Mouse (Mus musculus) intestine, embryonic 15.5 days (tissue): ENCODE results near the gene Gm8024. TPM values are rescaled to one million over a fixed set of nuclear protein-coding genes. Genes with fewer than 3 reads are reported as not detected.
"Not testable (repeated sequence)": the region's sequence is repeated elsewhere in the genome, so short reads cannot be mapped to it uniquely, and the experiment has no call there.

Experiments
- ATAC-seq: fragments of 200-750 bp; cut with Nextera tagmentation; 2 replicates; pipeline ENCODE4 v1.8.0; 2017; ENCODE audit warnings: moderate TSS enrichment, moderate library complexity
- H3K27ac ChIP-seq: fragments of 300-500 bp; sonication (generic); 2 replicates; pipeline ENCODE4 v1.5.1; 2015; ENCODE audit warnings: mild to moderate bottlenecking, inconsistent platforms
- H3K27me3 ChIP-seq: fragments of 300-500 bp; sonication (generic); replicated peaks from 2 replicates; pipeline ENCODE4 v1.6.1; 2015; ENCODE audit warnings: inconsistent platforms
- H3K36me3 ChIP-seq: fragments of 300-500 bp; sonication (generic); 2 replicates; pipeline ENCODE4 v1.6.1; 2015; ENCODE audit warnings: inconsistent platforms
- H3K4me1 ChIP-seq: fragments of 300-500 bp; sonication (generic); replicated peaks from 2 replicates; pipeline ENCODE4 v1.6.1; 2015; ENCODE audit warnings: inconsistent platforms
- H3K4me2 ChIP-seq: fragments of 300-500 bp; sonication (generic); replicated peaks from 2 replicates; pipeline ENCODE4 v1.6.1; 2015; ENCODE audit warnings: mild to moderate bottlenecking, inconsistent platforms
- H3K4me3 ChIP-seq: fragments of 300-500 bp; sonication (generic); replicated peaks from 2 replicates; pipeline ENCODE4 v1.5.1; 2015; ENCODE audit warnings: inconsistent platforms
- H3K9ac ChIP-seq: fragments of 300-500 bp; sonication (generic); 2 replicates; pipeline ENCODE4 v1.6.1; 2015; ENCODE audit warnings: inconsistent platforms
- H3K9me3 ChIP-seq: fragments of 300-500 bp; sonication (generic); 2 replicates; pipeline ENCODE4 v1.6.1; 2016; ENCODE audit warnings: inconsistent platforms
- WGBS: fragments of 180-500 bp; shearing (Covaris S2); methylation state at CpG from one replicate; pipeline ENCODE4 v1.1.7; 2015; 5-methylcytosine and 5-hydroxymethylcytosine counted together
- polyA plus RNA-seq: library from polyadenylated mRNA; unstranded; fragments of >200 nt; fragmentation: Nextera tagmentation; extraction: Ambion mirVana; gene quantifications from 2 replicates; pipeline ENCODE4 v1.2.1, GENCODE M21; 2015

The Gm8024 gene
- not detected in 2 replicates for polyA plus RNA-seq

GRCm38 (mm10) chr14:42524182-42524581, at the start of gene Gm8024:
Gm8024 (minus strand) TSS chr14:42524282.
- not testable (repeated sequence) for H3K36me3 ChIP-seq, H3K4me3 ChIP-seq, H3K4me1 ChIP-seq, H3K27me3 ChIP-seq, ATAC-seq, H3K27ac ChIP-seq, H3K4me2 ChIP-seq, H3K9me3 ChIP-seq, H3K9ac ChIP-seq
- 92% methylated on average over 1 of the region's 3 CpGs for WGBS

DNA sequence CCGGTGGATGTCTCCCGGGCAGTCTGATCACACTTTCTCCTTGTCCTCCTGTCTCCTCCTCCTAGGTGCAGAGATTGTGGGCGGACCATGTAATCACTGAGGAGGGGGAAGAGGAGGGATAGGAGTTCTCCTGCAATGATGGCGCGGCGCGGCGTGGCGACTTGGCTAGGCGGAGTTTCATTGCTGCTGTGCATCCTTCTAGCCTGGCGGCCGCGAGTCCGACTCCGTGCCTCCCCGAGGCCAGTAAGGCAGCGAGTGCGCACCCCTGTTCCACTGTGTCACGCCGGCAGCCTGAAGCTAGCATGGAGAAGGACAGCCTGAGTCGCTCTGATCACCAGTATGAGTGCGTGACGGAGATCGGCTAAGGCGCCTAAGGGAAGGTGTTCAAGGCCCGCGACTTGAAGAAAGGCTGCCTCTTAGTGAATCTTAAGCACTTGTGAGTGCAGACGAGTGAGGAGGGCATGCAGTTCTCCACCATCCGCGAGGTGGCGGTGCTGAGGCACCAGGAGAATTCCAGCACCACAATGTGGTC, 19.2 kb upstream of the Gm8024 start:
- not testable (repeated sequence) for H3K27me3 ChIP-seq, H3K4me3 ChIP-seq, H3K36me3 ChIP-seq, H3K27ac ChIP-seq, H3K4me2 ChIP-seq, H3K4me1 ChIP-seq, H3K9me3 ChIP-seq, H3K9ac ChIP-seq
- 5% methylated on average over 28 of the region's 31 CpGs for WGBS
- peak; percentile 23; the same call in 1 of the 2 replicates for ATAC-seq

- not testable (repeated sequence) for H3K4me3 ChIP-seq, H3K4me2 ChIP-seq, H3K27ac ChIP-seq, H3K36me3 ChIP-seq, H3K4me1 ChIP-seq, H3K9me3 ChIP-seq, H3K9ac ChIP-seq, H3K27me3 ChIP-seq
- 16% methylated on average over 23 of the region's 29 CpGs for WGBS
- peak; percentile 47; the same call in 1 of the 2 replicates for ATAC-seq
Measured at GRCm38 (mm10) chr14:42542316-42543169, 18.5 kb upstream of the Gm8024 start.

GRCm38 (mm10) chr14:42502249-42502648, 21.8 kb downstream of the Gm8024 start, which contains the start of gene Gm8020:
Gm8020 (minus strand) TSS chr14:42502349.
- not testable (repeated sequence) for ATAC-seq, H3K4me1 ChIP-seq, H3K27me3 ChIP-seq, H3K4me3 ChIP-seq, H3K27ac ChIP-seq, H3K4me2 ChIP-seq, H3K9ac ChIP-seq, H3K9me3 ChIP-seq, H3K36me3 ChIP-seq
- WGBS = 83% methylated on average over 2 of the region's 3 CpGs

Other genes with a start within 250 kb of the Gm8024 start
- gene Gm9611, start 226.9 kb downstream of the Gm8024 start, polyA plus RNA-seq = not detected in 2 replicates
- not detected in 2 replicates for gene Gm7995, start 214.1 kb downstream of the Gm8024 start, polyA plus RNA-seq
- not detected in 2 replicates for gene Gm8005, start 84.6 kb downstream of the Gm8024 start, polyA plus RNA-seq
- gene Gm8011, start 60.4 kb downstream of the Gm8024 start, polyA plus RNA-seq = not detected in 2 replicates
- not detected in 2 replicates for gene Gm8020, start 21.9 kb downstream of the Gm8024 start, polyA plus RNA-seq
- gene Gm17124, start 75.6 kb upstream of the Gm8024 start, polyA plus RNA-seq = not detected in 2 replicates
- not detected in 2 replicates for gene Gm3633, start 117.6 kb upstream of the Gm8024 start, polyA plus RNA-seq
- not detected in 2 replicates for gene Gm10378, start 131.7 kb upstream of the Gm8024 start, polyA plus RNA-seq
- not detected in 2 replicates for gene Gm3015, start 244.5 kb upstream of the Gm8024 start, polyA plus RNA-seq